ENCODE assay signal across 8 mouse cellular contexts in the genomic region with DNA sequence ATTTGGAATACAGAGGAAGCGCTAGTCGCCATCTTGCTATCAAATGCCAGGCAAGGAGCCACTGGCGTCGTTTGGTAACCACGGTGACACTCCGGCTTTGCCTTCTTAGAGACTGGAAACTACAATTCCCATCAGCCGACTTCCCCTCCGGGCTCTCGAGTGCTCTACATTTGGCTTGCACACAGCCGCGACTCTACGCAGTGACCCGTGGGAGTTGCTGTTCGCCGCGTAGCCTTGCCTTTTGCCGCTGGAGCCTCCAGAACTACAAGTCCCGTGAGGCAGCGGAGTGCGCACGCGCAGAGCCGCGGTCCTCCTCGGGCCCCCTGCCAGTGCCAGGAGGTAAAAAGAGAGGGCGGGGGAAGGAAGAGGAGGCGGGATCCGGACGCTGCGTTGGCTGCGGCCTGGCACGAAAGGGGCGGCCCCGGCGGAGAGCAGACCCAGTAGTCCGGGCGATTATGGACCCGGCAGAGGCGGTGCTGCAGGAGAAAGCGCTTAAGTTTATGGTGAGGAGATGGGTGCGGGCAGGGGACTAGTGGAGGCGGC. TPM values are rescaled to one million over a fixed set of nuclear protein-coding genes. Genes with fewer than 3 reads are reported as not detected.
A peak's percentile ranks its signal among the peaks of the same experiment; 100 is the strongest.
DNase-seq lines count a peak whose midpoint lies in the region; ATAC-seq and TF ChIP-seq lines count a peak whose summit lies in the region.

Gene Btrc (plus strand): TSS at position 351 of the 543 bp plus-strand sequence.

- peak within 1 kb of the TSS; percentile 88 for H3K4me3 ChIP-seq in embryonic facial prominence, embryonic 14.5 days (ENCODE audit: low read depth, low read length)
- H3K4me3 ChIP-seq in heart, adult 2 months: peak within 1 kb of the TSS; percentile 82
- H3K4me3 ChIP-seq in limb, embryonic 13.5 days: peak within 1 kb of the TSS; percentile 68
- H3K4me3 ChIP-seq in midbrain, embryonic 16.5 days (ENCODE audit: low read depth, low read length): peak within 1 kb of the TSS; percentile 76

- intact Hi-C loops in heart, adult 2 months (cut with DNase I): loop anchor here (5.0 kb wide), 2 partner anchors 74 to 136 kb away; no protein-coding TSS in a partner anchor

- H3K27me3 ChIP-seq in embryonic facial prominence, embryonic 14.5 days (replicated peaks; ENCODE audit: control insufficient read depth, insufficient read depth, low read length): no peaks in the 10 kb centered on the region
- no peaks in the 10 kb centered on the region for H3K27me3 ChIP-seq in heart, adult 2 months (ENCODE audit: control insufficient read depth, insufficient read depth, low read length)
- H3K27me3 ChIP-seq in limb, embryonic 13.5 days: no peaks in the 10 kb centered on the region
- no peaks in the 10 kb centered on the region for H3K27me3 ChIP-seq in midbrain, embryonic 16.5 days (ENCODE audit: control insufficient read depth, insufficient read depth, low read depth, low read length)

- peak; percentile 99 for ATAC-seq in embryonic facial prominence, embryonic 14.5 days (ENCODE audit: low read depth)
- peak; percentile 99 for ATAC-seq in limb, embryonic 13.5 days (ENCODE audit: low FRiP score, low read depth)
- peak; percentile 99 for ATAC-seq in midbrain, embryonic 16.5 days

- peak; percentile 53; the same call in 1 of the 2 replicates for TF ChIP-seq EP300 in heart, adult 2 months (IDR thresholded peaks at IDR 0.05; ENCODE audit: insufficient read depth, low read depth, low read length)

- TF ChIP-seq CTCF in heart, adult 2 months (IDR thresholded peaks at IDR 0.05): no peak

- H3K9ac ChIP-seq in embryonic facial prominence, embryonic 14.5 days (ENCODE audit: low read depth, low read length): peak within 1 kb of the TSS; percentile 88
- H3K9ac ChIP-seq in heart, adult 2 months (ENCODE audit: low read depth, low read length): peak within 1 kb of the TSS; percentile 97
- peak within 1 kb of the TSS; percentile 79 for H3K9ac ChIP-seq in limb, embryonic 13.5 days
- peak within 1 kb of the TSS; percentile 86 for H3K9ac ChIP-seq in midbrain, embryonic 16.5 days (ENCODE audit: low read depth, low read length)

- peak within 1 kb of the TSS; percentile 95 for H3K27ac ChIP-seq in embryonic facial prominence, embryonic 14.5 days (replicated peaks; ENCODE audit: low read depth, low read length)
- peak within 1 kb of the TSS; percentile 89 for H3K27ac ChIP-seq in heart, adult 2 months
- peak within 1 kb of the TSS; percentile 90 for H3K27ac ChIP-seq in limb, embryonic 13.5 days
- peak within 1 kb of the TSS; percentile 95 for H3K27ac ChIP-seq in midbrain, embryonic 16.5 days (ENCODE audit: low read length)

- no peaks in the 10 kb centered on the region for H3K9me3 ChIP-seq in embryonic facial prominence, embryonic 14.5 days (ENCODE audit: control insufficient read depth, low read length)
- no peaks in the 10 kb centered on the region for H3K9me3 ChIP-seq in limb, embryonic 13.5 days
- no peaks in the 10 kb centered on the region for H3K9me3 ChIP-seq in midbrain, embryonic 16.5 days (replicated peaks; ENCODE audit: control insufficient read depth, low read length, poor library complexity, severe bottlenecking)

- DNase-seq in 3T3-L1 (ENCODE audit: low read depth, low spot score): peak; percentile 100
- DNase-seq in adrenal gland, postnatal 4 days (ENCODE audit: low spot score in 2 of 2): peak; percentile 100
- peak; percentile 100 for DNase-seq in embryonic facial prominence, embryonic 14.5 days (ENCODE audit: low spot score)
- DNase-seq in heart, adult 2 months: peak; percentile 100
- peak; percentile 100 for DNase-seq in kidney, adult 8-10 months
- peak; percentile 99 for DNase-seq in spleen, postnatal 10 days (ENCODE audit: low spot score in 2 of 2)

- TF ChIP-seq POLR2A in heart, adult 2 months (IDR thresholded peaks at IDR 0.05; ENCODE audit: insufficient read depth, low read depth, low read length): peak; percentile 66

- peaks cover 7% of the 10 kb centered on the region; the same call in 1 of the 2 replicates for H3K4me1 ChIP-seq in embryonic facial prominence, embryonic 14.5 days (ENCODE audit: control insufficient read depth, insufficient read depth, low read length)
- peaks cover 7% of the 10 kb centered on the region for H3K4me1 ChIP-seq in heart, adult 2 months (ENCODE audit: control insufficient read depth, insufficient read depth, low read length)
- peaks cover 7% of the 10 kb centered on the region for H3K4me1 ChIP-seq in limb, embryonic 13.5 days
- H3K4me1 ChIP-seq in midbrain, embryonic 16.5 days (ENCODE audit: control insufficient read depth, insufficient read depth, low read length): peaks cover 11% of the 10 kb centered on the region

- under 1% methylated on average over 37 of the region's 42 CpGs for WGBS in embryonic facial prominence, embryonic 14.5 days
- under 1% methylated on average over 42 of the region's 42 CpGs for WGBS in heart, adult 2 months
- WGBS in limb, embryonic 13.5 days: under 1% methylated on average over 42 of the region's 42 CpGs
- WGBS in midbrain, embryonic 16.5 days: under 1% methylated on average over 42 of the region's 42 CpGs

- peaks cover 11% of the 10 kb centered on the region for H3K79me2 ChIP-seq in heart, adult 2 months (replicated peaks; ENCODE audit: control insufficient read depth, insufficient read depth, low read length)

- no peaks in the 10 kb centered on the region for H3K36me3 ChIP-seq in embryonic facial prominence, embryonic 14.5 days (ENCODE audit: control insufficient read depth, insufficient read depth, low read length)
- H3K36me3 ChIP-seq in heart, adult 2 months (ENCODE audit: control insufficient read depth, insufficient read depth, low read length): peaks cover 6% of the 10 kb centered on the region; the same call in 1 of the 2 replicates
- H3K36me3 ChIP-seq in limb, embryonic 13.5 days: peaks cover 4% of the 10 kb centered on the region; the same call in 1 of the 2 replicates
- H3K36me3 ChIP-seq in midbrain, embryonic 16.5 days (ENCODE audit: control insufficient read depth, insufficient read depth, low read length): 0 out of 2 replicates have a peak, but pooled peaks cover under 1% of the 10 kb centered on the region

- H3K4me2 ChIP-seq in embryonic facial prominence, embryonic 14.5 days (ENCODE audit: low read depth, low read length): peak within 1 kb of the TSS; percentile 86
- H3K4me2 ChIP-seq in limb, embryonic 13.5 days (replicated peaks): peak within 1 kb of the TSS; percentile 78
- peak within 1 kb of the TSS; percentile 73 for H3K4me2 ChIP-seq in midbrain, embryonic 16.5 days (ENCODE audit: low read length)

RNA-seq across cellular contexts. Expression of gene Btrc, which starts in this region (rescaled TPM):
- 10 to 100 TPM; 42.4 to 46.6 TPM for total RNA-seq in adrenal gland, postnatal 4 days (2021)
- polyA plus RNA-seq in embryonic facial prominence, embryonic 14.5 days (2014; fragmentation: Nextera tagmentation; extraction: Ambion mirVana): 44.6 and 45.0 TPM in 2 replicates
- 10 to 100 TPM; 19.6 to 20.4 TPM for total RNA-seq in heart, adult 2 months (2021)
- polyA plus RNA-seq in heart, adult 2 months (2012; rRNA removed): 10.4 and 18.0 TPM in 2 replicates
- 55.0 and 55.3 TPM in 2 replicates for polyA plus RNA-seq in limb, embryonic 13.5 days (2015; fragmentation: Nextera tagmentation; extraction: Ambion mirVana)
- 64.3 and 66.5 TPM in 2 replicates for polyA plus RNA-seq in midbrain, embryonic 16.5 days (2015; fragmentation: Nextera tagmentation; extraction: Ambion mirVana)

Comparison
In these comparisons a context has a peak if more than half of its experiments do, and no peak if none do; other contexts are left out.
1. Peak in every context shown above with its lines: DNase-seq, ATAC-seq, H3K4me3 ChIP-seq and H3K27ac ChIP-seq.